Mouse (Mus musculus) heart, embryonic 10.5 days (tissue): Measurements from ENCODE around the gene Tbc1d4. TPM values are rescaled to one million over a fixed set of nuclear protein-coding genes. Genes with fewer than 3 reads are reported as not detected.
"Not testable (repeated sequence)": the region's sequence is repeated elsewhere in the genome, so short reads cannot be mapped to it uniquely, and the experiment has no call there.

ENCODE experiments used
- DNase-seq: peaks from one replicate; pipeline ENCODE4 v3.0.0-alpha.2; 2017; ENCODE audit warnings: low spot score
- H3K27ac ChIP-seq: fragments of 300-500 bp; sonication (generic); 2 replicates; pipeline ENCODE4 v1.5.1; 2016; ENCODE audit warnings: mild to moderate bottlenecking
- H3K27me3 ChIP-seq: fragments of 300-500 bp; sonication (generic); 2 replicates; pipeline ENCODE4 v1.6.1; 2016; ENCODE audit warnings: mild to moderate bottlenecking; ENCODE audit not compliant: poor library complexity, insufficient read depth, severe bottlenecking
- H3K36me3 ChIP-seq: fragments of 300-500 bp; sonication (generic); 2 replicates; pipeline ENCODE4 v1.6.1; 2016; ENCODE audit warnings: mild to moderate bottlenecking, moderate library complexity
- H3K4me1 ChIP-seq: fragments of 300-500 bp; sonication (generic); 2 replicates; pipeline ENCODE4 v1.6.1; 2016; ENCODE audit warnings: mild to moderate bottlenecking
- H3K4me3 ChIP-seq: fragments of 300-500 bp; sonication (generic); 2 replicates; pipeline ENCODE4 v1.5.1; 2016; ENCODE audit warnings: mild to moderate bottlenecking, moderate library complexity
- H3K9me3 ChIP-seq: fragments of 300-500 bp; sonication (generic); 2 replicates; pipeline ENCODE4 v1.6.1; 2016; ENCODE audit warnings: mild to moderate bottlenecking, moderate library complexity
- WGBS: fragments of 180-500 bp; shearing (Covaris S2); methylation state at CpG from one replicate; pipeline ENCODE4 v1.1.7; 2016; 5-methylcytosine and 5-hydroxymethylcytosine counted together
- polyA plus RNA-seq: library from polyadenylated mRNA; unstranded; fragments of >200 nt; fragmentation: Nextera tagmentation; extraction: Ambion mirVana; gene quantifications from 2 replicates; pipeline ENCODE4 v1.2.1, GENCODE M21; 2016

Tbc1d4 gene
- polyA plus RNA-seq, 1 experiment from 2014 or later: 13.7 TPM

DNA sequence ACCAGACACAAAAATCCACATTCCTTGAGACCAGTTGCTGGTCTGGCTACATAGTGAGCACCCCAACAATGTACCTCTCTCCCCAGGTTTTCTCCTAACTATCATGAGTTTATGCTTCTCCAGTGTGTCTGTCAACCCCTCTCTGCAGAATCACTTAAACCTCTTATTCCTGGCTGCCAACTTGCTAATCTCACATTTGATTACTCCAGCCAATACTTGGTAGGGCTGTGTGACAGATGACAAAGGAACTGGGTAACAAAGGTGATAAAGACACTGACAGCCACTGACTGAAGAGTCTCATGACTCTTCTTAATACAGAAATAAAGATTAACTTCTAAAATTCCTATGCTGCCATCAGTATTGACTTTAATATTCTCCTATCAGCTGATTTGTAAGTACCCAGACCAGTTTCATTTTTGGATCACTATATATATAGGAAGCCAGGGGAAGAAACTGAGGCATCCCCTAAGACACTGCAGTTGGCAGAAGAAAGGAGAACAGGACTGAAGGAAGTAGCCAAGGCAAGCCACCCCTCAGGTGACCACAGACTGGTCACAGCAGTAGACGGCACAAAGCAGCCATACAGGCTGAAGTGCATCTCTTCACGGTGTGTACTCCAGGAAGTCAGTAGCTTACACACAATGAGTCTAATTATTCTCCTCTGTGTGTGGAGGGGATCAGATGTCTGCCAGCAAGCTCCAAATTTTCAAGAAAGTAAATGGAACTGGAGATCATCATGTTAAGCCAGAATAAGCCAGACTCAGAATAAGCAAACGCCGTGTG lies 20.6 kb downstream of the Tbc1d4 start:
- not testable (repeated sequence) for H3K27me3 ChIP-seq, H3K4me3 ChIP-seq, DNase-seq, H3K27ac ChIP-seq, H3K9me3 ChIP-seq, H3K36me3 ChIP-seq
- 61% methylated on average over 3 of the region's 4 CpGs for WGBS
- peaks cover 12% of the 10 kb centered on the region for H3K4me1 ChIP-seq

DNA sequence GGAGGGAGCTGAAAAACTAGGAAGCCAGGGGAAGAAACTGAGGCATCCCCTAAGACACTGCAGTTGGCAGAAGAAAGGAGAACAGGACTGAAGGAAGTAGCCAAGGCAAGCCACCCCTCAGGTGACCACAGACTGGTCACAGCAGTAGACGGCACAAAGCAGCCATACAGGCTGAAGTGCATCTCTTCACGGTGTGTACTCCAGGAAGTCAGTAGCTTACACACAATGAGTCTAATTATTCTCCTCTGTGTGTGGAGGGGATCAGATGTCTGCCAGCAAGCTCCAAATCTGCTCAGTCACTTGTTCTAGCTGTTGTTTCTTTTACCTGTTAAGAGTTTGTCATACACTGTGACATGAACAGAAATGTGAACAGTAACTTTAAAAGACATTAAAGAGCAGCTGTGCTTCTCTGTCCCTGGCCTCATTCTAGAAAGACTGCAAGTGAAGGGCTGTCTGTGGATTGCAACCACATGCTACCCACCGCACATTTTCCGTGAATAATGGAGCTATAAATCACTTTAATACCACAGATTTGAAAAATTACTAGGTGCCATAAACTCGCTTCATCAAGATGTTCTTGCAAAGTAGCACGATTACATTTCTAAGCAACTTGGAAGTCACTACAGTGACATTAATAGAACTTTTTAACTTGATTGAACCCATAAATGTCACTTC lies 21.5 kb downstream of the Tbc1d4 start:
- H3K27ac ChIP-seq, H3K9me3 ChIP-seq, DNase-seq, H3K4me3 ChIP-seq, H3K36me3 ChIP-seq, H3K27me3 ChIP-seq: not testable (repeated sequence)
- H3K4me1 ChIP-seq: peaks cover 12% of the 10 kb centered on the region
- WGBS: 78% methylated on average over 5 of the region's 6 CpGs

DNA sequence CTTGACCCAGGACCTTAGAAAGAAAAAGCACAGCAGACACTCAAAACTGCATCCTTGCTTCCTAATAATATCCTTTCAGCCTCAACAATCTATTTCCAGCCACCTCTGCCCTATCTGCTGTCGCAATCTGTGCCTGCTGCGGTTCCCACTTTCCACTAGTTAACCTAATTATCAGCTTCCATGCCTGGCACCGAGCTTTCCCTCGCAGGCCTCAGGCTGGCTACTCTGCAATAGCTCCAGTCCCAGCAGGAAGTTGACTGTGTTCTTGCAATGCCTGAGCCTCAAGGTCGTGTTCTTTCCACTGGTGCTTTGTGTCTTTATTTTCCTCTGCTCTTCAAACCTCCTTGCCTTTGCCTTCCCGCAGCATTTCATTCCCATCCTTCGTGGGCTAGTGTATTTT lies 22.9 kb downstream of the Tbc1d4 start:
- Histone ChIP-seq H3K4me1 (peaks cover 12% of the 10 kb centered on the region), H3K36me3 (no peaks in the 10 kb centered on the region), H3K4me3 (no peak overlapping the region), H3K9me3 (no peaks in the 10 kb centered on the region), H3K27me3 (no peaks in the 10 kb centered on the region), H3K27ac (peak overlapping the region; percentile 49; the same call in 1 of the 2 replicates)
- WGBS: 33% methylated on average over 7 of the region's 7 CpGs
- DNase-seq: no peak

DNA sequence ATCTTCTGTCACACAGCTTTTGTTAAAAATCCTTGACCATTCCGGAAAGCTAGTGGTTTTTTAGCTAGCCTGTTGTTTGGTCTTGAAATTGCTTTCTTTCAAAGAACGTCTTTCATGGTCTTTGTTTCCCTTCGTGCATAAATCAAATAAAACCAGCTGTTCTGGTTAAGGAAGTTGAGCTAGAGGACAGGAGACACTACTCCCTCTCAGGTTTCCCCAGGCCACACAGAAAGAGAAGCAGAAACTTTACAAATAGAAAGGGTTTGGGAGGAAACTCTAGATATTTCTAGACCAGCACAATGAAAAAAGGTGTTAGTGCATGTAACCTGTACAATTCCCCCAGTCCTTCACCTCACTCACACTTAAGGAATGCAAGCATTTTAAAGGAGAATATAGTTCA lies 33.3 kb downstream of the Tbc1d4 start:
- H3K4me3 ChIP-seq: no peak overlapping the region
- peaks cover 3% of the 10 kb centered on the region; the same call in 1 of the 2 replicates for H3K36me3 ChIP-seq
- 71% methylated on average over 3 of the region's 3 CpGs for whole genome bisulfite sequencing
- H3K27ac ChIP-seq: no peak overlapping the region
- no peak for DNase-seq
- no peaks in the 10 kb centered on the region for H3K9me3 ChIP-seq
- H3K27me3 ChIP-seq: no peaks in the 10 kb centered on the region
- peaks cover 11% of the 10 kb centered on the region for H3K4me1 ChIP-seq

DNA sequence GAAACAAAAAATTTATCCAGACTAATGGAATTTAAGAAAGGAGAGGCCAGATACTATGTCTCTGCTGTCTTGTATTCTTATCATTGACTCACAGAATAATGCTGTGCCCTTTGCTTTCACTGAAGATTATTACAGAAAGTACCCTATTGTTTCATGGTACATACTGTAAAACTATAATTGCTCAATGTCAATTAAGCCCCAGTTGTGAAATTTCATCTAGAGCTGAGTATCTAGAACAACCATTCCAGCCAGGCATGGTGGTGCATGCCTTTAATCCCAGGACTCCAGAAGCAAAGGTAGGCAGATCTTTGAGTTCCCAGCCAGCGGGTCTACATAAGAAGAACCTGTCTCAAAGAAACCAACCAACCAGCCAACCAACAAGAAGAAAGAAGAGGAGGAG lies 34.5 kb downstream of the Tbc1d4 start:
- 60% methylated on average over 1 of the region's 1 CpGs for WGBS
- no peak for DNase-seq
- Histone ChIP-seq H3K27ac (no peak overlapping the region), H3K9me3 (no peaks in the 10 kb centered on the region), H3K36me3 (no peaks in the 10 kb centered on the region), H3K27me3 (no peaks in the 10 kb centered on the region), H3K4me1 (peaks cover 11% of the 10 kb centered on the region), H3K4me3 (no peak overlapping the region)

DNA sequence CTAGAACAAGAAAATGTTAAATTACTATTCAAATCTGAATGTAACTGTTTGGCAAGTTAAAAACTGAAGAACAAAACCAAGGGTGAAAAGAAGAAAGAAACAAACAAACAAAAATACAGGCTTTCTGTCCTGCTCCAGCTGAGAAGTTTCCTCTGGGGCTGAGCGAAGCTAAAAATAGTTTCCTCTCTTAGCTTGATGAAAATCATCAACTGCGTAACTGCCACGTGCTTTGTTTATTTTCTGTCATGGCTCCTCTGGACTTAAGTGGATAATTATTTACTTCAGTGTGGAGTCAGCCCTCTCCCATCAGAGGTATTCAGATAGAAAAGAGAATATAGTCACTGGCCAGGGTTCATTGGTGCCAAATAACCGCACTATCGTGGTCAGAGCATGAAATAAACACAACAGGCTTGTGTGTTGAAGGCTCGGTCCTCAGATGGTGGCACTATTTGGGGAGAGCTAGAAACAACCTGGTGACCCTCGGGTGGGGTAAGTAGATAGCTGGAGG lies 35.8 kb downstream of the Tbc1d4 start:
- peak overlapping the region; percentile 59; the same call in 1 of the 2 replicates for H3K27ac ChIP-seq
- no peak for DNase-seq
- H3K4me3 ChIP-seq: no peak overlapping the region
- no peaks in the 10 kb centered on the region for H3K27me3 ChIP-seq
- no peaks in the 10 kb centered on the region for H3K36me3 ChIP-seq
- WGBS: 51% methylated on average over 7 of the region's 7 CpGs
- H3K4me1 ChIP-seq: peaks cover 15% of the 10 kb centered on the region
- no peaks in the 10 kb centered on the region for H3K9me3 ChIP-seq

DNA sequence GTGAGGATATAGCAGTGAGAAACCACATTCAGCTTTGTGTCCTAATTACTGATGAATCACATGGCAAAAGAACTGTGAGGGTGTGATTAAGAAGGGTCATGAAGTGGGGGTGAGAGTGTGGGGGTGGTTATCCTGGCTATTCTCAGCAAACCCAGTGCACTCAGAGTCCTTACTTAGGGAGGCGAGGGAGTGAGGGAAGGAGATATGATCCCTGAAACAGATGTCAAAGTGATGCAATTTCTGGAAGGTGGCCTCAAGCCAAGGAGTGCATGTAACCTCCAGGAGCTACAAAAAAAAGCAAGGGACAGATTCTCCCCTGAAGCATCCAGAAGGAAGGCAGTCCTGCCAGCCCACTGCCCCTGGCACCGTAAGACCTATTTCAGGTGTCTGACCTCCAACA lies 40.2 kb downstream of the Tbc1d4 start:
- no peak for DNase-seq
- Histone ChIP-seq H3K4me1 (peaks cover 15% of the 10 kb centered on the region), H3K36me3 (no peaks in the 10 kb centered on the region), H3K9me3 (no peaks in the 10 kb centered on the region), H3K27ac (no peak overlapping the region), H3K27me3 (no peaks in the 10 kb centered on the region), H3K4me3 (no peak overlapping the region)
- 74% methylated on average over 2 of the region's 2 CpGs for WGBS

DNA sequence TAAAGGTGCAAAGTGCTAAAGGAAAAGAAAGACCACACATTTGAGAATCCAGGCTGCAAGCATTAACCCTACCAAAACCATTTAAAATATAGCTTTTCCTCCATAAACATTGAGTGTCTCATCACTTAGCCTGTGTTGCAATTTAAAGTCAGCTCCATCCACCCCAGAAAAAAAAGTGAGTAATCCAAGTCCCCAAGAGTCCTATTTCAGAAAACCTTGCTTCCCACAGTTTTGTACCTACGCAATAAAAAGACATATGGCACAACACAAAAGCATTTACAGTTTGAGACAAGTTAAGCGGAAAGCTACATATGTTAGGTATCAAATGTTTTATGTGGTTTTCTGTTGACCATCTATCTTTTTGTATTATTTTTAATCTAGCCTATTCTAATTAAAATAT lies 42.3 kb downstream of the Tbc1d4 start:
- Histone ChIP-seq H3K27ac (no peak overlapping the region), H3K36me3 (no peaks in the 10 kb centered on the region), H3K4me1 (peaks cover 7% of the 10 kb centered on the region; the same call in 1 of the 2 replicates), H3K27me3 (no peaks in the 10 kb centered on the region), H3K9me3 (no peaks in the 10 kb centered on the region), H3K4me3 (no peak overlapping the region)
- WGBS: 91% methylated on average over 2 of the region's 2 CpGs
- no peak for DNase-seq

DNA sequence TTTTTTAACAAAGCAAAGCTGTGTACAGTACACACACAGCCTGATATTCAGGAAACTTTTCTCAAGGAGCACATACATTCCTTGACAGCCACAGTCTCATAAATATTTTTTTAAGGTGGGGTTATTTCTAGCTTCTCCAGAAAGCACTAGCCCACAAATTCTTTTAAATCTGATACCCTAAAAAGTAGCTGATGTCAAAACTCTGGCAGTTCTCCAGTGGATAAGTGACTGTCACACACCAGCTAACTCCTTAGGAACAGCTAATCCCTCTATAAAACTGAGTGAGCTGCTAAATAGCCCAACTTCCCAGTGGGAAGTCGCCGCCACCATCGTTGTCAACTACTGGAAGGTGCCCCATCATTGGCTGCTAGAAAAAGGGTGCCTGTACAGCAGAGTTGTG lies 43.3 kb downstream of the Tbc1d4 start:
- DNase-seq: no peak
- no peaks in the 10 kb centered on the region for H3K27me3 ChIP-seq
- no peaks in the 10 kb centered on the region for H3K9me3 ChIP-seq
- 58% methylated on average over 3 of the region's 3 CpGs for WGBS
- H3K4me3 ChIP-seq: no peak overlapping the region
- peaks cover 17% of the 10 kb centered on the region for H3K4me1 ChIP-seq
- H3K27ac ChIP-seq: no peak overlapping the region
- H3K36me3 ChIP-seq: no peaks in the 10 kb centered on the region

DNA sequence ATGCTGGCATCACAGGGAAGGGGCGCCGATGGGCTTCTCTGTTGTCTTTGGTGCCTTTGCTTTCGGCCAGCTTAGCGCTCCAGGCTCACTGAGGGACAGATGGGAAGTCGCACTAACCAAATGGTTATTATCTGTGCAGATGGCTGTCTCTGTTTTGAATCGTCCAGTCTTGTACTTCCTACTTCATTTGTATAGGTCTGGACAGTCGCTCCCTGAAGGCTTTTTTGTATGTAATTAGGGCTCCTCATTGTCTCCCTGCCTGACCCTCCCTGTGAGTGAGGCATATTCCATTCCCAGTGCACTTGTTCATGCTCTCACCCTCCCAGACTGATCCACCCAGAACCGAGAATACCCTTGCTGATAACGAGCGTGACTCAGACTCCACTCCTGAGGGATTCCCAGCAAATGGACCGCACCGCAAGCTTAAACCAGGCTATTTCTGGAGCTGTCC lies 47.7 kb downstream of the Tbc1d4 start:
- Histone ChIP-seq H3K27me3 (no peaks in the 10 kb centered on the region), H3K9me3 (no peaks in the 10 kb centered on the region), H3K4me1 (peaks cover 21% of the 10 kb centered on the region), H3K36me3 (no peaks in the 10 kb centered on the region), H3K4me3 (no peak overlapping the region), H3K27ac (peak overlapping the region; percentile 12; the same call in 1 of the 2 replicates)
- DNase-seq: no peak
- WGBS: 41% methylated on average over 12 of the region's 12 CpGs

DNA sequence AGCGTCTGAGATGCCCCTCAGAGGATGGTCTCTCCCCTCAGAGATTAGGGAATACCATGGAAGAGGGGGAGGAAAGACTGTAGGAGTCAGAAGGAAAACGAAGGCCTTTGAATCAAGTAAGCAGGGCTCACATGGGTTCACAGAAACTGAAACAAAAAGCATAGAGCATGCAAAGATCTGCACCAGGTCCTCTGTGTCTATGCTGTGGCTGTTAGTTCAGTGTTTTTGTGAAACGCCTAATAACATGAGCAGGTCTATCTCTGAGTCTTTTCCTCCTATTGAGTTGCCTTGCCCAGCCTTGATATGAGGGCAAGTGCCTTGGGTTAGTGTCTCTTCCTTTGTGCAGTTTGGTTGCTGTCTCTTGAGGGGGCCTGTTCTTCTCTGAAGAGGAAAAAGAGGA lies 49.5 kb downstream of the Tbc1d4 start:
- Histone ChIP-seq H3K36me3 (no peaks in the 10 kb centered on the region), H3K27ac (0 out of 2 replicates have a peak overlapping the region, but pooled peaks have one; percentile 16), H3K9me3 (no peaks in the 10 kb centered on the region), H3K27me3 (no peaks in the 10 kb centered on the region), H3K4me1 (peaks cover 27% of the 10 kb centered on the region), H3K4me3 (no peak overlapping the region)
- WGBS: 75% methylated on average over 3 of the region's 3 CpGs
- no peak for DNase-seq

DNA sequence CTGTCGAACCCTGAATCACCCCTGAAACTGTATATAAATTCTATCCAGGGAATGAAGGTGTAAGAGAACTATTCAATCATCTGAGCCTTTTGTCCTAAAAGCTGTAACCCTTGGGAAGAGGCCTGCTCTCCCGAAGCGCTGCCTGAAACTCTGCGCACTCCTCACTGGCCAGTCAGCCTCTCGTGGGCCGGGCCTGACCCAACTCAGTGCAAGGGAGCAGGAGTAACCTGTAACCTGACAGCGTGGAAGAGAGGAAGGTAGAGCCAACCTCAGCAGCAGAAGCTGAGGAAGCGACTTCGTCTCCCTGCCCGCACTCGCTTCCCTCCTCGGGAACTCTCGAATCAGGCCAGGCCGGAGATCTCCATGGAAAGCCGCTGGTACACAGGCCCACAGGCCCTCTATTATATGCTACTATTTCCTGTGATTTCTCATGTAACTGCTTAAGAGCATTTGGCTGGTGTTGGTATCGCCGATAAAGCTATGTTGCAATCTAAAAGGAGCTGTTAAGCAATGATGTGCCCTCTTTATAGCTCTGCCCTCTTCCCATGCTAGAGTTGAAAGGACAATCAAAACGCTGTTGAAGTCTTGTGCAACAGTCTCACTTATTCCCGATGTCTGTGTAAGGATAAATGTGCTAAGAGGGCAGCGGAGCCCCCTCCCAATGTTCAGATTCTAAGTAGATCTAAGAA lies 60.0 kb downstream of the Tbc1d4 start:
- H3K27me3 ChIP-seq: no peaks in the 10 kb centered on the region
- DNase-seq: no peak
- no peak overlapping the region for H3K27ac ChIP-seq
- WGBS: 84% methylated on average over 20 of the region's 20 CpGs
- H3K36me3 ChIP-seq: no peaks in the 10 kb centered on the region
- H3K4me1 ChIP-seq: no peaks in the 10 kb centered on the region
- no peak overlapping the region for H3K4me3 ChIP-seq
- H3K9me3 ChIP-seq: no peaks in the 10 kb centered on the region

DNA sequence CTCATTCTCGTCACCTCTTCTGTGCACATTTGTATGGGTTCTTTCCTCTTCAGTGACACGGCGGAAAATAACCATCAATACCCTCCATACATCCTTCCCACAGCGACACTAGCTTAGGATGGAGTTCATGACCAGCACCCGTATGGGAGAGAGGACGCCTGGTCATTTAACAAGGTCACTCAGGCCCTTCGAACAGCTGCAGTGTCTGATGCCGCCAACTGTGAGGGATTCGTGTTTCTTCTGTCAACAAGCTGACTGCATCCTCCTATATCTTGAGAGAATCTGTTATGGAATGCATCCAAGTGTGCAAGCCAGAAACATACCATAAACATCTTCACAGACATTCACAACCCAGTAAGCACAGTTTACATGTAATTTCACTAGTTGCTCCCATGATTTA lies 67.1 kb downstream of the Tbc1d4 start:
- Histone ChIP-seq H3K36me3 (no peaks in the 10 kb centered on the region), H3K4me3 (no peak overlapping the region)
- DNase-seq: no peak

More for the DNA sequence above, 67.1 kb downstream of the Tbc1d4 start:
- Histone ChIP-seq H3K27me3 (no peaks in the 10 kb centered on the region), H3K4me1 (peaks cover 9% of the 10 kb centered on the region), H3K9me3 (no peaks in the 10 kb centered on the region), H3K27ac (no peak overlapping the region)
- 73% methylated on average over 9 of the region's 9 CpGs for WGBS
